Comparison of ENCODE assay signal across 8 mouse cellular contexts in genomic region chr10:59503433-59504210, GRCm38 (mm10).
DNase-seq lines count a peak whose midpoint lies in the region; ATAC-seq and TF ChIP-seq lines count a peak whose summit lies in the region.

No protein-coding gene starts in this region.

- peak; percentile 59 for DNase-seq in heart, postnatal 4 days
- DNase-seq in layer of hippocampus, adult 18-20 months (ENCODE audit: low spot score in 2 of 2): peak; percentile 58 to 78
- peak; percentile 24 for DNase-seq in ovary, postnatal 10 days (ENCODE audit: low spot score)
- DNase-seq in B cell, adult 2 months: no peak
- DNase-seq in adrenal gland, adult 18-20 months (ENCODE audit: low spot score in 2 of 2): no peak

- no peak overlapping the region for H3K27ac ChIP-seq in cortical plate, adult 2 months (ENCODE audit: insufficient read depth, low read length)
- H3K27ac ChIP-seq in liver, embryonic 16.5 days (ENCODE audit: low read length): no peak overlapping the region

- ATAC-seq in frontal cortex, adult (ENCODE audit: low TSS enrichment): peak; percentile 87
- peak; percentile 77 for ATAC-seq in liver, embryonic 16.5 days (ENCODE audit: low read depth)

- H3K36me3 ChIP-seq in liver, embryonic 16.5 days (ENCODE audit: control insufficient read depth, insufficient read depth): no peaks in the 10 kb centered on the region

- peak overlapping the region; percentile 28 for H3K4me3 ChIP-seq in cortical plate, adult 2 months (ENCODE audit: insufficient read depth, low read length)
- peak overlapping the region; percentile 34 for H3K4me3 ChIP-seq in liver, embryonic 16.5 days (ENCODE audit: low read depth, low read length)

- H3K9me3 ChIP-seq in liver, embryonic 16.5 days (replicated peaks; ENCODE audit: control insufficient read depth, low read length): no peaks in the 10 kb centered on the region

- H3K4me2 ChIP-seq in liver, embryonic 16.5 days (ENCODE audit: low read depth, low read length): peak overlapping the region; percentile 44

- H3K27me3 ChIP-seq in liver, embryonic 16.5 days (ENCODE audit: control insufficient read depth, insufficient read depth, low read depth, low read length): no peaks in the 10 kb centered on the region

- H3K9ac ChIP-seq in liver, embryonic 16.5 days (ENCODE audit: low read depth, low read length): no peak overlapping the region

- no peak for TF ChIP-seq CTCF in cortical plate, adult 2 months (IDR thresholded peaks at IDR 0.05; ENCODE audit: extremely low read depth, insufficient read depth, low read length)

- TF ChIP-seq POLR2A in cortical plate, adult 2 months (IDR thresholded peaks at IDR 0.05; ENCODE audit: extremely low read depth, insufficient read depth, low read length): no peak

- peaks cover 5% of the 10 kb centered on the region; the same call in 1 of the 2 replicates for H3K4me1 ChIP-seq in cortical plate, adult 2 months (ENCODE audit: control insufficient read depth, insufficient read depth, low read length)
- no peaks in the 10 kb centered on the region for H3K4me1 ChIP-seq in liver, embryonic 16.5 days (ENCODE audit: control insufficient read depth, low read depth, low read length)

- 58% methylated on average over 31 of the region's 31 CpGs for whole genome bisulfite sequencing in liver, embryonic 16.5 days (ENCODE audit: insufficient replicate concordance)

Comparison
In these comparisons a context has a peak if more than half of its experiments do, and no peak if none do; other contexts are left out.
1. DNase-seq: peak in heart, postnatal 4 days (single experiment), layer of hippocampus, adult 18-20 months (2 of 2) and ovary, postnatal 10 days (single experiment); none in B cell, adult 2 months (0 of 2) and adrenal gland, adult 18-20 months (0 of 2).